Mouse (Mus musculus) cortical plate, adult 2 months (tissue): ENCODE results near the gene Zfp710.

Experiments
- CTCF ChIP-seq: fragments of 200-500 bp; IDR thresholded peaks from 2 replicates; pipeline ENCODE4 v1.5.1; 2011; ENCODE audit warnings: mild to moderate bottlenecking, control low read depth, low read length; ENCODE audit not compliant: insufficient read depth; ENCODE audit errors: extremely low read depth
- POLR2A ChIP-seq: fragments of 200-500 bp; IDR thresholded peaks from 2 replicates; pipeline ENCODE4 v1.6.1; 2011; ENCODE audit warnings: mild to moderate bottlenecking, low read length, control low read depth; ENCODE audit not compliant: insufficient read depth; ENCODE audit errors: extremely low read depth

GRCm38 (mm10) chr7:80091866-80092210 is 67.2 kb downstream of the Zfp710 start:
- TF ChIP-seq POLR2A (no peak), CTCF (no peak)
